Mouse (Mus musculus): ENCODE results near the gene BC048507.

- no peak for TF ChIP-seq CTCF (IDR thresholded peaks at IDR 0.05; ENCODE audit: low read depth)
- no peak for TF ChIP-seq EP300 (IDR thresholded peaks at IDR 0.05; ENCODE audit: low read depth)
Measured at GRCm38 (mm10) chr13:67876699-67877254, 13.7 kb downstream of the BC048507 start.

Data from heart, postnatal 0 days (tissue).